Mouse (Mus musculus): ENCODE measurements around the gene Rsph9. TPM values are rescaled to one million over a fixed set of nuclear protein-coding genes. Genes with fewer than 3 reads are reported as not detected.

Rsph9 gene
- 1.7 and 5.0 TPM in 2 replicates for polyA plus RNA-seq (2011; ENCODE audit: insufficient read depth, insufficient read length, low replicate concordance, missing spikeins)

GRCm38 (mm10) chr17:46143578-46144423 is at the start of gene Rsph9:
Rsph9 (minus strand) TSS chr17:46144216.
- H3K4me3 ChIP-seq (replicated peaks; ENCODE audit: control insufficient read depth, low read depth, low read length) = peak within 1 kb of the TSS; percentile 72
- 5% methylated on average over 37 of the region's 37 CpGs for WGBS
- TF ChIP-seq POLR2A (IDR thresholded peaks at IDR 0.05; ENCODE audit: borderline replicate concordance, control insufficient read depth, low read depth, low read length) = 0 out of 2 replicates have a peak, but pooled peaks have one; percentile 16
- TF ChIP-seq CTCF (IDR thresholded peaks at IDR 0.05; ENCODE audit: control insufficient read depth, insufficient read depth, low read length) = no peak
- peaks cover 6% of the 10 kb centered on the region; the same call in 1 of the 2 replicates for H3K4me1 ChIP-seq (ENCODE audit: control insufficient read depth, insufficient read depth, low read length)
- no peak within 1 kb of the TSS for H3K27ac ChIP-seq (ENCODE audit: control insufficient read depth, insufficient read depth, low read depth, low read length, poor library complexity)

GRCm38 (mm10) chr17:46188829-46189228 is 44.8 kb upstream of the Rsph9 start:
- TF ChIP-seq POLR2A (IDR thresholded peaks at IDR 0.05; ENCODE audit: borderline replicate concordance, control insufficient read depth, low read depth, low read length) (no peak), CTCF (IDR thresholded peaks at IDR 0.05; ENCODE audit: control insufficient read depth, insufficient read depth, low read length) (no peak)
- 95% methylated on average over 2 of the region's 2 CpGs for WGBS
- H3K4me1 ChIP-seq (ENCODE audit: control insufficient read depth, insufficient read depth, low read length) = no peaks in the 10 kb centered on the region
- no peak overlapping the region for H3K4me3 ChIP-seq (replicated peaks; ENCODE audit: control insufficient read depth, low read depth, low read length)
- H3K27ac ChIP-seq (ENCODE audit: control insufficient read depth, insufficient read depth, low read depth, low read length, poor library complexity) = no peak overlapping the region

- Histone ChIP-seq H3K4me1 (ENCODE audit: control insufficient read depth, insufficient read depth, low read length) (no peaks in the 10 kb centered on the region), H3K4me3 (replicated peaks; ENCODE audit: control insufficient read depth, low read depth, low read length) (no peak overlapping the region), H3K27ac (ENCODE audit: control insufficient read depth, insufficient read depth, low read depth, low read length, poor library complexity) (no peak overlapping the region)
- 89% methylated on average over 4 of the region's 4 CpGs for WGBS
- TF ChIP-seq POLR2A (IDR thresholded peaks at IDR 0.05; ENCODE audit: borderline replicate concordance, control insufficient read depth, low read depth, low read length) = no peak
- no peak for TF ChIP-seq CTCF (IDR thresholded peaks at IDR 0.05; ENCODE audit: control insufficient read depth, insufficient read depth, low read length)
Observed at GRCm38 (mm10) chr17:46182273-46182672, 38.3 kb upstream of the Rsph9 start.

- H3K4me1 ChIP-seq (ENCODE audit: control insufficient read depth, insufficient read depth, low read length) = no peaks in the 10 kb centered on the region
Observed at GRCm38 (mm10) chr17:46170538-46170937, 26.5 kb upstream of the Rsph9 start.

GRCm38 (mm10) chr17:46168768-46169167 is 24.8 kb upstream of the Rsph9 start:
- no peak overlapping the region for H3K4me3 ChIP-seq (replicated peaks; ENCODE audit: control insufficient read depth, low read depth, low read length)
- WGBS = 93% methylated on average over 5 of the region's 5 CpGs
- no peaks in the 10 kb centered on the region for H3K4me1 ChIP-seq (ENCODE audit: control insufficient read depth, insufficient read depth, low read length)
- H3K27ac ChIP-seq (ENCODE audit: control insufficient read depth, insufficient read depth, low read depth, low read length, poor library complexity) = no peak overlapping the region
- TF ChIP-seq CTCF (IDR thresholded peaks at IDR 0.05; ENCODE audit: control insufficient read depth, insufficient read depth, low read length) (no peak), POLR2A (IDR thresholded peaks at IDR 0.05; ENCODE audit: borderline replicate concordance, control insufficient read depth, low read depth, low read length) (no peak)

More at GRCm38 (mm10) chr17:46170538-46170937, 26.5 kb upstream of the Rsph9 start:
- WGBS = 77% methylated on average over 3 of the region's 3 CpGs
- no peak for TF ChIP-seq POLR2A (IDR thresholded peaks at IDR 0.05; ENCODE audit: borderline replicate concordance, control insufficient read depth, low read depth, low read length)
- TF ChIP-seq CTCF (IDR thresholded peaks at IDR 0.05; ENCODE audit: control insufficient read depth, insufficient read depth, low read length) = peak; percentile 66
- no peak overlapping the region for H3K4me3 ChIP-seq (replicated peaks; ENCODE audit: control insufficient read depth, low read depth, low read length)
- H3K27ac ChIP-seq (ENCODE audit: control insufficient read depth, insufficient read depth, low read depth, low read length, poor library complexity) = no peak overlapping the region

GRCm38 (mm10) chr17:46168318-46168717 is 24.3 kb upstream of the Rsph9 start:
- H3K4me1 ChIP-seq (ENCODE audit: control insufficient read depth, insufficient read depth, low read length) = peaks cover 1% of the 10 kb centered on the region; the same call in 1 of the 2 replicates
- TF ChIP-seq CTCF (IDR thresholded peaks at IDR 0.05; ENCODE audit: control insufficient read depth, insufficient read depth, low read length) = no peak
- no peak for TF ChIP-seq POLR2A (IDR thresholded peaks at IDR 0.05; ENCODE audit: borderline replicate concordance, control insufficient read depth, low read depth, low read length)
- WGBS = 44% methylated on average over 5 of the region's 5 CpGs
- H3K4me3 ChIP-seq (replicated peaks; ENCODE audit: control insufficient read depth, low read depth, low read length) = no peak overlapping the region
- no peak overlapping the region for H3K27ac ChIP-seq (ENCODE audit: control insufficient read depth, insufficient read depth, low read depth, low read length, poor library complexity)

GRCm38 (mm10) chr17:46167014-46167413 is 23.0 kb upstream of the Rsph9 start:
- H3K4me1 ChIP-seq (ENCODE audit: control insufficient read depth, insufficient read depth, low read length) = peaks cover 1% of the 10 kb centered on the region; the same call in 1 of the 2 replicates
- WGBS = 87% methylated on average over 11 of the region's 11 CpGs

GRCm38 (mm10) chr17:46166270-46166669 is 22.3 kb upstream of the Rsph9 start:
- no peak overlapping the region for H3K27ac ChIP-seq (ENCODE audit: control insufficient read depth, insufficient read depth, low read depth, low read length, poor library complexity)
- TF ChIP-seq POLR2A (IDR thresholded peaks at IDR 0.05; ENCODE audit: borderline replicate concordance, control insufficient read depth, low read depth, low read length) (no peak), CTCF (IDR thresholded peaks at IDR 0.05; ENCODE audit: control insufficient read depth, insufficient read depth, low read length) (no peak)
- H3K4me3 ChIP-seq (replicated peaks; ENCODE audit: control insufficient read depth, low read depth, low read length) = no peak overlapping the region
- peaks cover 1% of the 10 kb centered on the region; the same call in 1 of the 2 replicates for H3K4me1 ChIP-seq (ENCODE audit: control insufficient read depth, insufficient read depth, low read length)
- 95% methylated on average over 5 of the region's 5 CpGs for WGBS

More at GRCm38 (mm10) chr17:46167014-46167413, 23.0 kb upstream of the Rsph9 start:
- TF ChIP-seq CTCF (IDR thresholded peaks at IDR 0.05; ENCODE audit: control insufficient read depth, insufficient read depth, low read length) = peak; percentile 53; the same call in 1 of the 2 replicates
- TF ChIP-seq POLR2A (IDR thresholded peaks at IDR 0.05; ENCODE audit: borderline replicate concordance, control insufficient read depth, low read depth, low read length) = no peak
- no peak overlapping the region for H3K4me3 ChIP-seq (replicated peaks; ENCODE audit: control insufficient read depth, low read depth, low read length)
- no peak overlapping the region for H3K27ac ChIP-seq (ENCODE audit: control insufficient read depth, insufficient read depth, low read depth, low read length, poor library complexity)
